Mouse (Mus musculus): Measurements from ENCODE around the gene Fam24a.

DNA sequence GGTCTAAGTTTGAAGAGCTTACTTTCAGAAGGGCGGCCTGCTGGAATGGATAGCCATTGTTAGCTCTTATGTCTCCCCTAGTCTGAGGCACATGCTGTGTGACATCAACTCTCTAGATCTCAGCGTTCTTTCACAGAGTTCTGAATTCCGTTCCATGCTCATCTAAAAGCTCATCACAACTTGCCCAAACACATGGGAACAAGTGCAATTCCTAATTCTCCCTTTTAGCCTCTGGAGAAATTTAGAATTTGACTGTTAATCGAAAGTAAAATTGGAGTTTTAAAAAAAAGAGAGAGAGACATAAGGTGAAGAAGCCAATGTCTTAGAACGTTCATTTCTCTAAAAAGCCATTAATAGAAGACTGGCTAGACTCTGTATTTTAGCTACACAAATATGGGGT, 4.2 kb upstream of the Fam24a start, which contains the start of gene Fam24b:
- TF ChIP-seq CTCF (IDR thresholded peaks at IDR 0.05; ENCODE audit: low read depth) (no peak), EP300 (IDR thresholded peaks at IDR 0.05; ENCODE audit: low read depth) (no peak)
